8 mouse cellular contexts compared by ENCODE assay signal in the genomic region with DNA sequence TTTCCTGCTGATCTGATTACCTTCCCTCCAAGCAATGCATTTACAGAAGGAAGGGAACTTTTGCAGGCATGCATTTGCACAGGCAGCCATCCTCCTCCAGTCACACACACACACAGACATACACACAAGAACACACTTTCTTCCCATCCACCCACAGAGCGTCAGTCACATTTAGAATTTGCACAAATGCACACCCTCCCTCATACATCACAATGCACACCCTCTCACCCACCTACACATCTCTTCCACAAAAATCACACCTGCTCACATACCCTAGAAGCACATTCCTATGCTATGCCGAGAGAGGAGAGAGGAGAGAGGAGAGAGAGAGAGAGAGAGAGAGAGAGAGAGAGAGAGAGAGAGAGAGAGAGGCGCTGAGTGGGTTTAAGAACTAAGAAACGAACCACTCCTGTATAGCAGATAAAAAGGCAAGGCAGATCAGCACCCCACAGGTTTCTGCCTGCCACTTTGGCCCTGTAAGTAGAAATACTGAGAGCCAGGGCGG. TPM values are rescaled to one million over a fixed set of nuclear protein-coding genes. Genes with fewer than 3 reads are reported as not detected.
DNase-seq lines count a peak whose midpoint lies in the region; ATAC-seq and TF ChIP-seq lines count a peak whose summit lies in the region.

A gene (plus strand): TSS at position 455 of the 505 bp plus-strand sequence.

- intact Hi-C loops in gastrocnemius, adult 2 months (cut with DNase I): loop anchor here (10.0 kb wide), 1 partner anchor 207 kb away; no protein-coding TSS in a partner anchor

- H3K36me3 ChIP-seq in stomach, embryonic 15.5 days: no peaks in the 10 kb centered on the region

- peaks cover 15% of the 10 kb centered on the region for H3K4me1 ChIP-seq in stomach, embryonic 15.5 days

- no peak for TF ChIP-seq CTCF in gastrocnemius, adult 2 months (IDR thresholded peaks at IDR 0.05)

- 71% methylated on average over 5 of the region's 5 CpGs for WGBS in stomach, embryonic 15.5 days

- H3K9ac ChIP-seq in stomach, embryonic 15.5 days: no peak within 1 kb of the TSS

- 0 out of 2 replicates have a peak within 1 kb of the TSS, but pooled peaks have one; percentile 82 for H3K4me2 ChIP-seq in stomach, embryonic 15.5 days

- no peak within 1 kb of the TSS for H3K27ac ChIP-seq in gastrocnemius, adult 2 months
- H3K27ac ChIP-seq in stomach, embryonic 15.5 days: peak within 1 kb of the TSS; percentile 41; the same call in 1 of the 2 replicates

- peaks cover 6% of the 10 kb centered on the region; the same call in 1 of the 2 replicates for H3K27me3 ChIP-seq in stomach, embryonic 15.5 days (replicated peaks)

- H3K9me3 ChIP-seq in stomach, embryonic 15.5 days: no peaks in the 10 kb centered on the region

- no peak for DNase-seq in gastrocnemius, adult 2 months
- no peak for DNase-seq in gastrocnemius, adult 18-20 months (ENCODE audit: low spot score)
- peak; percentile 61 to 62 for DNase-seq in right cerebral cortex, adult 2 months (ENCODE audit: low spot score in 2 of 2)
- no peak for DNase-seq in right cerebral cortex, postnatal 10 days (ENCODE audit: low spot score in 2 of 2)
- DNase-seq in left cerebral cortex, adult 8-10 months (ENCODE audit: low spot score in 2 of 2): peak in 1 of 2 experiments; percentile 83
- no peak for DNase-seq in embryo, embryonic 11 days

- no peak for ATAC-seq in stomach, embryonic 15.5 days (ENCODE audit: insufficient read depth, low FRiP score, low read depth)
- no peak for ATAC-seq in activated CD4-positive, CD25-positive, alpha-beta regulatory T cell, adult 4 months

- peak within 1 kb of the TSS; percentile 85 for H3K4me3 ChIP-seq in gastrocnemius, adult 2 months
- H3K4me3 ChIP-seq in stomach, embryonic 15.5 days (replicated peaks): no peak within 1 kb of the TSS

RNA-seq across cellular contexts. Expression of the gene that starts here (rescaled TPM):
- under 1 TPM; 0.10 to 0.73 TPM for total RNA-seq in gastrocnemius, adult 2 months (2021)
- under 1 TPM; 0.27 to 0.95 TPM for total RNA-seq in gastrocnemius, adult 18-20 months (2021)
- 100 to 1,000 TPM; 180 to 223 (median 191) TPM for total RNA-seq in left cerebral cortex, adult 8-10 months (2022)
- 23.0 and 23.6 TPM in 2 replicates for polyA plus RNA-seq in stomach, embryonic 15.5 days (2015; fragmentation: Nextera tagmentation; extraction: Ambion mirVana)
- polyA plus RNA-seq in activated CD4-positive, CD25-positive, alpha-beta regulatory T cell, adult 4 months (2017; shearing (Covaris generic)): 1 to 10 TPM; 1.6 to 3.2 TPM

Comparison
In these comparisons a context has a peak if more than half of its experiments do, and no peak if none do; other contexts are left out.
1. RNA of the gene that starts here (total RNA-seq): 180 to 223 TPM in left cerebral cortex, adult 8-10 months; 0.27 to 0.95 TPM in gastrocnemius, adult 18-20 months and 0.10 to 0.73 TPM in gastrocnemius, adult 2 months; every median in the first group is over 10 times any median in the second.
2. DNase-seq: peak in right cerebral cortex, adult 2 months (2 of 2); none in gastrocnemius, adult 2 months (single experiment), gastrocnemius, adult 18-20 months (single experiment), right cerebral cortex, postnatal 10 days (0 of 2) and embryo, embryonic 11 days (single experiment).